Mouse (Mus musculus) MEL (cell line): ENCODE data around the gene Eif2s1.

Source experiments
- CTCF ChIP-seq, 3 experiments: IDR thresholded peaks in 2 of 3; conservative IDR thresholded peaks in 1 of 3; 2 replicates each; pipeline ENCODE4 v1.5.1; 2011 to 2012; ENCODE audit warnings: low read length in 3 of 3, low read depth in 2 of 3, mild to moderate bottlenecking in 2 of 3, improper control_type of control experiment in 1 of 3, inconsistent platforms in 1 of 3, mixed read lengths in 1 of 3, moderate library complexity in 1 of 3; ENCODE audit not compliant: control insufficient read depth in 1 of 3, insufficient read depth in 1 of 3, poor library complexity in 1 of 3, severe bottlenecking in 1 of 3
- GABPA ChIP-seq: IDR thresholded peaks from 2 replicates; pipeline ENCODE4 v1.6.1; 2012; ENCODE audit warnings: low read depth, mild to moderate bottlenecking, inconsistent platforms, low read length, improper control_type of control experiment, moderate library complexity
- TCF12 ChIP-seq: IDR thresholded peaks from 2 replicates; pipeline ENCODE4 v1.6.1; 2014; ENCODE audit warnings: low read depth, mild to moderate bottlenecking, inconsistent platforms, low read length, improper control_type of control experiment, moderate library complexity

- TF ChIP-seq CTCF (IDR thresholded peaks at IDR 0.05 in 2 of 3, conservative IDR thresholded peaks at IDR 0.05 in 1 of 3; ENCODE audit: control insufficient read depth in 1 of 3, insufficient read depth in 1 of 3, low read depth in 2 of 3, low read length in 3 of 3, poor library complexity in 1 of 3, severe bottlenecking in 1 of 3) (no peak), GABPA (no peak), TCF12 (no peak)
Measured at GRCm38 (mm10) chr12:78868115-78868514, 6.5 kb downstream of the Eif2s1 start.
